Mouse (Mus musculus) liver, embryonic 15.5 days (tissue): ENCODE data around the gene Rbm26. TPM values are rescaled to one million over a fixed set of nuclear protein-coding genes. Genes with fewer than 3 reads are reported as not detected.

Source experiments
- ATAC-seq: fragments of 200-750 bp; cut with Nextera tagmentation; 2 replicates; pipeline ENCODE4 v1.8.0; 2017; ENCODE audit warnings: moderate number of reproducible peaks, mild to moderate bottlenecking, moderate library complexity; ENCODE audit not compliant: insufficient read depth
- H3K27ac ChIP-seq: fragments of 300-500 bp; sonication (generic); replicated peaks from 2 replicates; pipeline ENCODE4 v1.5.1; 2015; ENCODE audit warnings: mild to moderate bottlenecking, inconsistent platforms
- H3K27me3 ChIP-seq: fragments of 300-500 bp; sonication (generic); 2 replicates; pipeline ENCODE4 v1.6.1; 2015; ENCODE audit warnings: mild to moderate bottlenecking, inconsistent platforms
- H3K36me3 ChIP-seq: fragments of 300-500 bp; sonication (generic); replicated peaks from 2 replicates; pipeline ENCODE4 v1.6.1; 2015; ENCODE audit warnings: moderate library complexity, mild to moderate bottlenecking, inconsistent platforms
- H3K4me1 ChIP-seq: fragments of 300-500 bp; sonication (generic); replicated peaks from 2 replicates; pipeline ENCODE4 v1.6.1; 2015; ENCODE audit warnings: inconsistent platforms
- H3K4me2 ChIP-seq: fragments of 300-500 bp; sonication (generic); 2 replicates; pipeline ENCODE4 v1.6.1; 2015; ENCODE audit warnings: moderate library complexity, mild to moderate bottlenecking, inconsistent platforms
- H3K4me3 ChIP-seq: fragments of 300-500 bp; sonication (generic); replicated peaks from 2 replicates; pipeline ENCODE4 v1.5.1; 2015; ENCODE audit warnings: mild to moderate bottlenecking, inconsistent platforms
- H3K9ac ChIP-seq: fragments of 300-500 bp; sonication (generic); 2 replicates; pipeline ENCODE4 v1.6.1; 2015; ENCODE audit warnings: moderate library complexity, mild to moderate bottlenecking, inconsistent platforms
- H3K9me3 ChIP-seq: fragments of 300-500 bp; sonication (generic); replicated peaks from 2 replicates; pipeline ENCODE4 v1.6.1; 2016; ENCODE audit warnings: inconsistent platforms
- WGBS: fragments of 180-500 bp; shearing (Covaris S2); methylation state at CpG from one replicate; pipeline ENCODE4 v1.1.7; 2015; ENCODE audit warnings: mixed read lengths; ENCODE audit not compliant: insufficient replicate concordance; 5-methylcytosine and 5-hydroxymethylcytosine counted together
- polyA plus RNA-seq: library from polyadenylated mRNA; unstranded; fragments of >200 nt; fragmentation: Nextera tagmentation; extraction: Ambion mirVana; gene quantifications from 2 replicates; pipeline ENCODE4 v1.2.1, GENCODE M21; 2015

Rbm26 gene
- polyA plus RNA-seq, 1 experiment from 2014 or later = 6.9 TPM

DNA sequence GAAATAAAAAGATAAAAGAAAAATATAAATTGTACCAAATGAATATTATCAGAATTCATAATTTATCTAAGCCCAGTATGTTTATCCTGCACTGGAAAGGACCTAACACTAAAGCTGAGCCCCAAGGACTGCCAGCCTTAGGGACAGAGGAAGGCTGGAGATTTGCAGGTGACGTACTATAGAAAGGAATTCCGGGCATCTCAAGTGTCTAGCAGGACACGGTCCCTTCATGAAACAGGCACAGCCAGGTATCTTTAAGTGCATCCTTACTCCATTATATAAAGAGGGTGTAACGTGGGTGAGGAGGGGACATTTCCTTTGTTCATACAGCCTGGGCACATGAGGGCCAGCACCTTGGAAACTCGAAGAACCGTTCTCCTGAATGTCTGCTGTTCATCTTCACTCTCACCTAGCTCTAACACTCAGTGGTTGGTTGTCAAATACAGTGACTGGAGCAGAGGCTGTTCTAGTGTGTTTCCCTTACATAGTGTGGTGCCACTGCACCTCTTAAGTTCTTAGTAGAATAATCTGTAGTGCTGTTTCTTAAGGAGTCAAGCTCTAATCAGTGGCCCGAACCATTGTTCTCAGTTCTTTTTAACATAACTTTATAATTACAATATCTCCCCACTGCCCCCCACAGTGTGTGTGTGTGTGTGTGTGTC is 91.7 kb downstream of the Rbm26 start:
- no peak overlapping the region for H3K27ac ChIP-seq
- 65% methylated on average over 7 of the region's 7 CpGs for WGBS
- H3K36me3 ChIP-seq = no peaks in the 10 kb centered on the region
- H3K9me3 ChIP-seq = no peaks in the 10 kb centered on the region
- no peaks in the 10 kb centered on the region for H3K27me3 ChIP-seq
- ATAC-seq = no peak
- H3K4me1 ChIP-seq = no peaks in the 10 kb centered on the region
- H3K4me3 ChIP-seq = no peak overlapping the region
- H3K9ac ChIP-seq = no peak overlapping the region
- H3K4me2 ChIP-seq = no peak overlapping the region

DNA sequence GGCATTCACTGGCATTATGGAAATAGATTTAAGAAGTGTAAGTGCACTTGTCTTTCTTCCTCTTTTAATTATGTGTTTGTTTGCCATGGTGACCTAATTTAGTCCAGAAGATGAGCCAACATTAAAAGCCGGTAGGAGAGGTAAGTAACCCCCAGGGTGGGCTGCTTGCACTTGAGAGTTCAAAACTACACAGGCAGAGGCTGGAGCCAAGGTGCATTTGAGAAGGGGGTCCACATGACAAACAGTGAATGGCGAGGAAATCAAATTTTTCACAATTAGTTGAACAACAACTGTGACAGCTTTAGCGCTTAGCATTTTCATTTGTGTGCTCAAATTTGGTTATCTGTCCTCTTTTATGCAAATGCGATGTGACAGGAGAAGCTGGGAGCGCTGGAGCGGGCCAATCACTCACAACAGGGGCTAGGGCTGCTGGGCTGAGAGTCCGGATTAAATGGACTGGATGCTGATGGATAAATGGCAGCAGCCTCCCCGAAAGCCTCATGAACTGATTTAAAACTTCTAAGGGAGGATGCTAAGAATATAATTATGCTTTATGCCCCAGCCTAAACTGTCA is 92.3 kb downstream of the Rbm26 start:
- H3K9ac ChIP-seq = no peak overlapping the region
- H3K4me1 ChIP-seq = no peaks in the 10 kb centered on the region
- ATAC-seq = no peak
- no peak overlapping the region for H3K4me2 ChIP-seq
- 60% methylated on average over 8 of the region's 8 CpGs for WGBS
- H3K36me3 ChIP-seq = no peaks in the 10 kb centered on the region
- no peak overlapping the region for H3K4me3 ChIP-seq
- no peak overlapping the region for H3K27ac ChIP-seq
- no peaks in the 10 kb centered on the region for H3K27me3 ChIP-seq
- H3K9me3 ChIP-seq = no peaks in the 10 kb centered on the region

GRCm38 (mm10) chr14:105084106-105084505 is 93.0 kb downstream of the Rbm26 start:
- Histone ChIP-seq H3K9ac (no peak overlapping the region), H3K4me1 (no peaks in the 10 kb centered on the region)

GRCm38 (mm10) chr14:105074776-105075175 is 102.4 kb downstream of the Rbm26 start:
- no peaks in the 10 kb centered on the region for H3K9me3 ChIP-seq
- 72% methylated on average over 2 of the region's 2 CpGs for whole genome bisulfite sequencing
- ATAC-seq = no peak
- no peak overlapping the region for H3K4me2 ChIP-seq
- H3K4me3 ChIP-seq = no peak overlapping the region
- H3K9ac ChIP-seq = no peak overlapping the region
- no peaks in the 10 kb centered on the region for H3K27me3 ChIP-seq
- H3K4me1 ChIP-seq = no peaks in the 10 kb centered on the region
- H3K27ac ChIP-seq = no peak overlapping the region
- H3K36me3 ChIP-seq = no peaks in the 10 kb centered on the region

More at GRCm38 (mm10) chr14:105084106-105084505, 93.0 kb downstream of the Rbm26 start:
- ATAC-seq = no peak
- H3K4me2 ChIP-seq = no peak overlapping the region
- no peaks in the 10 kb centered on the region for H3K27me3 ChIP-seq
- WGBS = 68% methylated on average over 11 of the region's 11 CpGs
- H3K9me3 ChIP-seq = no peaks in the 10 kb centered on the region
- no peak overlapping the region for H3K27ac ChIP-seq
- H3K4me3 ChIP-seq = no peak overlapping the region
- no peaks in the 10 kb centered on the region for H3K36me3 ChIP-seq

GRCm38 (mm10) chr14:105074376-105074775 is 102.8 kb downstream of the Rbm26 start:
- Histone ChIP-seq H3K4me2 (no peak overlapping the region), H3K4me1 (no peaks in the 10 kb centered on the region), H3K9me3 (no peaks in the 10 kb centered on the region), H3K27me3 (no peaks in the 10 kb centered on the region), H3K9ac (no peak overlapping the region), H3K4me3 (no peak overlapping the region), H3K27ac (no peak overlapping the region), H3K36me3 (no peaks in the 10 kb centered on the region)
- WGBS = 73% methylated on average over 7 of the region's 7 CpGs
- no peak for ATAC-seq

- ATAC-seq = no peak
- no peaks in the 10 kb centered on the region for H3K4me1 ChIP-seq
- no peaks in the 10 kb centered on the region for H3K36me3 ChIP-seq
- H3K4me3 ChIP-seq = no peak overlapping the region
- no peak overlapping the region for H3K4me2 ChIP-seq
- no peaks in the 10 kb centered on the region for H3K9me3 ChIP-seq
- H3K9ac ChIP-seq = no peak overlapping the region
- no peak overlapping the region for H3K27ac ChIP-seq
- WGBS = 52% methylated on average over 14 of the region's 14 CpGs
- H3K27me3 ChIP-seq = no peaks in the 10 kb centered on the region
Observed at GRCm38 (mm10) chr14:105071010-105071509, 106.1 kb downstream of the Rbm26 start.

DNA sequence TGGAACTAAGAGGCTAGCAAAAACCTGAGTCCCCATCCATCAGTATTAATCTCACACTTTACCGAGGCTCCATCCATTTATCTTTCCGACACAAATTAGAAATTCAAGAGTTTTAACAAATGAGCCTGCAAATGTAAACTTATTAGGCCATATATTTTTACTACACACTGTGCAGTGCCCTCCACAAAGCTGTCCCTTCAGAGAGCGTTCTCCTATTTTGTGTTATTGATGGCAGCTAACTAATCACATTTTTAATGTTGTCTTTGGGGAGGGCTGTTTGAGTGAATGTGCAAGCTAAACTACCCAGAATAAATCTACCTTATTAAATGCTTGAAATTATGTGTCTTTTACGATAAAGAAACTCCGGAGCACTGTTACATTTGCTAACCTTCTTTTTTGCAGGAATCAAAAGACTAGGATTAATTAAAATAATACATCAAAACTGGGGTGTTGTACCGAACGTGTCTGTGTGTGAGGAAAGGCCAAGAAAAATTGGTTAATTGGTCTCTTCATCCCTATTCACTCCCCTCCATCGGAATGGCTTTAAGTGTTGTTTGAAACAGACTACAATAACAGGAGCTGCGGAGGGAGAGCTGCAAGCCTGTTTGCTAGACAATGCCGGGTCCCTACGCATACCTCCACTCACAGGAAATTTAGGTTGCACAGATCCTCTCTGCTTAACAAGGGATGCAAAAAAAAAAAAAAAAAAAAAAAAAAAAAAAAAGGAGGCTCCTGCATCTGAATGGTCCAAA is 106.7 kb downstream of the Rbm26 start:
- H3K27me3 ChIP-seq = no peaks in the 10 kb centered on the region
- no peak overlapping the region for H3K9ac ChIP-seq
- no peak overlapping the region for H3K4me2 ChIP-seq
- H3K4me3 ChIP-seq = no peak overlapping the region
- no peak overlapping the region for H3K27ac ChIP-seq
- no peaks in the 10 kb centered on the region for H3K4me1 ChIP-seq
- H3K36me3 ChIP-seq = no peaks in the 10 kb centered on the region
- H3K9me3 ChIP-seq = no peaks in the 10 kb centered on the region
- WGBS = 63% methylated on average over 11 of the region's 11 CpGs
- ATAC-seq = no peak

DNA sequence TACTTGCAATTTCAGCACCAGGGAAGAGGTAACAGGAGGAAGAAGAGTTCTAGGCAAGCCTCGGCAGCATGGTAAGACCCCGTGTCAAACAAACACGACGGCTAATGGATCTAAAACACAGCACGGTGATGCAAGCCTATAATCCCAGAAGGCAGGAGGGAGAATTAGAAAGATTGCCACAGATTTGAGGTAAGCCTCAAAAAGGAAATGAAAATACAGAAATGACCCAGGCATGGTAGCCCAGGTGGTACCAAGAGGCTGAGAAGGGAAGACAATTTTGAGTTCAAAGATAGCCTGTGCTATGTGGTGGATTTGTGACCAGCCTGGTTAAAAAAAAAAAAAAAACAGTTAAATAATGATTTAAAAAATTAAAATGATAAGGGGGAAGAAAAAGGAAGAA is 109.1 kb downstream of the Rbm26 start:
- Histone ChIP-seq H3K36me3 (no peaks in the 10 kb centered on the region), H3K9ac (no peak overlapping the region), H3K9me3 (no peaks in the 10 kb centered on the region), H3K27me3 (no peaks in the 10 kb centered on the region), H3K4me1 (no peaks in the 10 kb centered on the region), H3K4me2 (no peak overlapping the region), H3K27ac (no peak overlapping the region), H3K4me3 (no peak overlapping the region)
- WGBS = 69% methylated on average over 5 of the region's 5 CpGs
- ATAC-seq = no peak

GRCm38 (mm10) chr14:105064243-105064642 is 112.9 kb downstream of the Rbm26 start:
- no peak overlapping the region for H3K4me2 ChIP-seq
- H3K9me3 ChIP-seq = no peaks in the 10 kb centered on the region
- no peaks in the 10 kb centered on the region for H3K36me3 ChIP-seq
- H3K9ac ChIP-seq = no peak overlapping the region
- 51% methylated on average over 1 of the region's 1 CpGs for WGBS
- no peak overlapping the region for H3K27ac ChIP-seq
- ATAC-seq = no peak
- H3K27me3 ChIP-seq = no peaks in the 10 kb centered on the region
- H3K4me3 ChIP-seq = no peak overlapping the region
- H3K4me1 ChIP-seq = no peaks in the 10 kb centered on the region

- no peaks in the 10 kb centered on the region for H3K27me3 ChIP-seq
- H3K4me3 ChIP-seq = no peak overlapping the region
- H3K27ac ChIP-seq = no peak overlapping the region
- no peaks in the 10 kb centered on the region for H3K9me3 ChIP-seq
- H3K36me3 ChIP-seq = no peaks in the 10 kb centered on the region
- no peak for ATAC-seq
- WGBS = 54% methylated on average over 2 of the region's 2 CpGs
- no peak overlapping the region for H3K9ac ChIP-seq
- no peak overlapping the region for H3K4me2 ChIP-seq
- no peaks in the 10 kb centered on the region for H3K4me1 ChIP-seq
Observed at GRCm38 (mm10) chr14:105061230-105061629, 115.9 kb downstream of the Rbm26 start.

- no peak overlapping the region for H3K4me2 ChIP-seq
Observed at GRCm38 (mm10) chr14:105057934-105058333, 119.2 kb downstream of the Rbm26 start.

More at GRCm38 (mm10) chr14:105057934-105058333, 119.2 kb downstream of the Rbm26 start:
- Histone ChIP-seq H3K36me3 (no peaks in the 10 kb centered on the region), H3K4me3 (no peak overlapping the region), H3K27me3 (no peaks in the 10 kb centered on the region), H3K9me3 (no peaks in the 10 kb centered on the region), H3K9ac (no peak overlapping the region), H3K27ac (no peak overlapping the region), H3K4me1 (no peaks in the 10 kb centered on the region)
- no peak for ATAC-seq
